Mouse (Mus musculus) heart, embryonic 11.5 days (tissue): ENCODE results near the gene Samd9l. TPM values are rescaled to one million over a fixed set of nuclear protein-coding genes. Genes with fewer than 3 reads are reported as not detected.
"Not testable (repeated sequence)": the region's sequence is repeated elsewhere in the genome, so short reads cannot be mapped to it uniquely, and the experiment has no call there.

Experiments
- ATAC-seq: fragments of 200-750 bp; cut with Nextera tagmentation; replicated peaks from 2 replicates; pipeline ENCODE4 v1.8.0; 2017; ENCODE audit warnings: moderate library complexity; ENCODE audit not compliant: insufficient number of reproducible peaks, low FRiP score, low TSS enrichment
- H3K27ac ChIP-seq: fragments of 300-500 bp; sonication (generic); 2 replicates; pipeline ENCODE4 v1.5.1; 2014; ENCODE audit warnings: mild to moderate bottlenecking, low read depth, low read length
- H3K27me3 ChIP-seq: fragments of 300-500 bp; sonication (generic); 2 replicates; pipeline ENCODE4 v1.6.1; 2014; ENCODE audit warnings: mild to moderate bottlenecking, low read length, mixed read lengths; ENCODE audit not compliant: control insufficient read depth, insufficient read depth
- H3K36me3 ChIP-seq: fragments of 300-500 bp; sonication (generic); 2 replicates; pipeline ENCODE4 v1.6.1; 2014; ENCODE audit warnings: mild to moderate bottlenecking, low read length, moderate library complexity, mixed read lengths; ENCODE audit not compliant: control insufficient read depth, insufficient read depth
- H3K4me1 ChIP-seq: fragments of 300-500 bp; sonication (generic); 2 replicates; pipeline ENCODE4 v1.6.1; 2014; ENCODE audit warnings: low read length; ENCODE audit not compliant: control insufficient read depth, insufficient read depth
- H3K4me2 ChIP-seq: fragments of 300-500 bp; sonication (generic); 2 replicates; pipeline ENCODE4 v1.6.1; 2014; ENCODE audit warnings: mild to moderate bottlenecking, moderate library complexity
- H3K4me3 ChIP-seq: fragments of 300-500 bp; sonication (generic); 2 replicates; pipeline ENCODE4 v1.5.1; 2014; ENCODE audit warnings: low read depth, low read length
- H3K9ac ChIP-seq: fragments of 300-500 bp; sonication (generic); 2 replicates; pipeline ENCODE4 v1.6.1; 2014; ENCODE audit warnings: mild to moderate bottlenecking, low read depth, low read length, moderate library complexity
- H3K9me3 ChIP-seq: fragments of 300-500 bp; sonication (generic); replicated peaks from 2 replicates; pipeline ENCODE4 v1.6.1; 2016; ENCODE audit warnings: low read length; ENCODE audit not compliant: control insufficient read depth
- WGBS: fragments of 180-500 bp; shearing (Covaris S2); extraction: QIAGEN DNeasy Blood & Tissue Kit; methylation state at CpG from one replicate; pipeline ENCODE4 v1.1.7; 2014; ENCODE audit not compliant: insufficient replicate concordance; 5-methylcytosine and 5-hydroxymethylcytosine counted together
- polyA plus RNA-seq: library from polyadenylated mRNA; unstranded; fragments of >200 nt; fragmentation: Nextera tagmentation; extraction: Ambion mirVana; gene quantifications from 2 replicates; pipeline ENCODE4 v1.2.1, GENCODE M21; 2014

Gene Samd9l
- polyA plus RNA-seq, 1 experiment from 2014 or later = 0.54 TPM

- not testable (repeated sequence) for H3K9ac ChIP-seq, H3K27me3 ChIP-seq, H3K27ac ChIP-seq, H3K4me1 ChIP-seq, H3K4me3 ChIP-seq, H3K9me3 ChIP-seq, H3K36me3 ChIP-seq, ATAC-seq, H3K4me2 ChIP-seq
- 86% methylated on average over 3 of the region's 7 CpGs for WGBS
Observed at GRCm38 (mm10) chr6:3397182-3397906, 2.0 kb downstream of the Samd9l start.

- H3K27ac ChIP-seq, ATAC-seq, H3K9me3 ChIP-seq, H3K27me3 ChIP-seq, H3K4me2 ChIP-seq, H3K36me3 ChIP-seq, H3K4me3 ChIP-seq, H3K9ac ChIP-seq, H3K4me1 ChIP-seq: not testable (repeated sequence)
- 59% methylated on average over 4 of the region's 4 CpGs for WGBS
Observed at GRCm38 (mm10) chr6:3395921-3396611, 3.3 kb downstream of the Samd9l start.

GRCm38 (mm10) chr6:3389995-3390394 is 9.4 kb downstream of the Samd9l start:
- no peak for ATAC-seq
- Histone ChIP-seq H3K4me2 (no peak overlapping the region), H3K27ac (no peak overlapping the region), H3K9me3 (no peaks in the 10 kb centered on the region), H3K4me3 (no peak overlapping the region), H3K4me1 (no peaks in the 10 kb centered on the region), H3K36me3 (no peaks in the 10 kb centered on the region), H3K27me3 (no peaks in the 10 kb centered on the region), H3K9ac (no peak overlapping the region)
- 81% methylated on average over 1 of the region's 1 CpGs for WGBS

GRCm38 (mm10) chr6:3386565-3386964 is 12.8 kb downstream of the Samd9l start:
- Histone ChIP-seq H3K36me3 (no peaks in the 10 kb centered on the region), H3K27me3 (no peaks in the 10 kb centered on the region), H3K27ac (no peak overlapping the region), H3K4me1 (no peaks in the 10 kb centered on the region), H3K4me2 (no peak overlapping the region), H3K9ac (no peak overlapping the region), H3K4me3 (no peak overlapping the region), H3K9me3 (no peaks in the 10 kb centered on the region)
- ATAC-seq = no peak
- 81% methylated on average over 6 of the region's 6 CpGs for WGBS

GRCm38 (mm10) chr6:3384816-3385215 is 14.6 kb downstream of the Samd9l start:
- not testable (repeated sequence) for ATAC-seq, H3K4me3 ChIP-seq

GRCm38 (mm10) chr6:3384115-3384791 is 15.1 kb downstream of the Samd9l start:
- not testable (repeated sequence) for H3K4me3 ChIP-seq, H3K9ac ChIP-seq, H3K27me3 ChIP-seq, H3K9me3 ChIP-seq, H3K4me1 ChIP-seq, ATAC-seq, H3K27ac ChIP-seq, H3K4me2 ChIP-seq, H3K36me3 ChIP-seq
- WGBS = 10% methylated on average over 1 of the region's 4 CpGs

More at GRCm38 (mm10) chr6:3384816-3385215, 14.6 kb downstream of the Samd9l start:
- H3K27ac ChIP-seq, H3K9me3 ChIP-seq, H3K9ac ChIP-seq, H3K4me2 ChIP-seq, H3K4me1 ChIP-seq, H3K36me3 ChIP-seq, H3K27me3 ChIP-seq: not testable (repeated sequence)

- Histone ChIP-seq H3K4me1 (no peaks in the 10 kb centered on the region), H3K4me3 (no peak overlapping the region), H3K36me3 (no peaks in the 10 kb centered on the region), H3K27ac (no peak overlapping the region), H3K27me3 (no peaks in the 10 kb centered on the region), H3K9me3 (no peaks in the 10 kb centered on the region), H3K9ac (no peak overlapping the region), H3K4me2 (no peak overlapping the region)
- no peak for ATAC-seq
- WGBS = 74% methylated on average over 2 of the region's 2 CpGs
Observed at GRCm38 (mm10) chr6:3379146-3379545, 20.2 kb downstream of the Samd9l start.

- 86% methylated on average over 5 of the region's 5 CpGs for WGBS
- no peaks in the 10 kb centered on the region for H3K36me3 ChIP-seq
- no peak overlapping the region for H3K4me2 ChIP-seq
- H3K27ac ChIP-seq = no peak overlapping the region
- no peak for ATAC-seq
- H3K4me1 ChIP-seq = no peaks in the 10 kb centered on the region
- no peaks in the 10 kb centered on the region for H3K27me3 ChIP-seq
- no peak overlapping the region for H3K4me3 ChIP-seq
- H3K9ac ChIP-seq = no peak overlapping the region
- H3K9me3 ChIP-seq = no peaks in the 10 kb centered on the region
Observed at GRCm38 (mm10) chr6:3376687-3377086, 22.7 kb downstream of the Samd9l start.
